Mouse (Mus musculus): ENCODE results near the gene Msantd2.

Msantd2 gene

DNA sequence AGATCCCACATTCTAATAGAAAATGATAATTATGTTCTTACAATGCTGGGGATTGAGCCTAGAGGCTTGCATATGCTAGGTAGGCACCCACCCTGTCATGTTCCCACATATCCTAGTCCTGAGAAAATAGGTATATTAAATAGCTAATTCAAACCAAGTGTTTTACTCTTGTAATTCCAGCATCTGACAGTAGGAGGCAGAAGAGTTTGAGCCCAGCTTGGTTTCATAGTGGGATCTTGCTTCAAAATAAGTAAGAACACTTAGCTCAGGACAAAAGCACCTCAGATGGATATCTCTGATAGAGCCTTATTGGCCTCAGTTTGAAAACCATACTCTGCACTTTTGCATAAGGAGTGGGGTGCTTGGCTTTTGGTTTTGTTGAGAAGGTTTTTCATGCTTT lies 15.2 kb downstream of the Msantd2 start:
- peak; percentile 58 for DNase-seq (ENCODE audit: low read depth, low spot score)

DNA sequence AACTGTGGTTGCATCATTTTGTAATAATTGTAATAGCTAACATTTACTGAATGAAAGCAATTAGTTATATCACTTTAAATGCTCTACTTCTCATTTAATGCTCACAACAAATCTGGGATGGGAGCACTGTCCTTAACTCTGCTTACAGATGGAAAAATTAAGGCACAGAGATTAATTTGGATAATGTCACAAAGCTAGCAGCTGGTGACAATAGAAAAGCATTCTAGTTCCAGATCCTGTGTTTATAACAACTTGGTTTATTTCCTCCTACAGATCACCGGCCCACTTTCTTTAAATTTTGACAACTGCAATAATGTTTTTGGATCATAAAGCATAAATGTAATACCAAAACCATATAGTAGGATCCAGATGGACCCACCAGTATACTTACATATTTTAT lies 16.9 kb downstream of the Msantd2 start:
- no peak for DNase-seq (ENCODE audit: low read depth, low spot score)

DNA sequence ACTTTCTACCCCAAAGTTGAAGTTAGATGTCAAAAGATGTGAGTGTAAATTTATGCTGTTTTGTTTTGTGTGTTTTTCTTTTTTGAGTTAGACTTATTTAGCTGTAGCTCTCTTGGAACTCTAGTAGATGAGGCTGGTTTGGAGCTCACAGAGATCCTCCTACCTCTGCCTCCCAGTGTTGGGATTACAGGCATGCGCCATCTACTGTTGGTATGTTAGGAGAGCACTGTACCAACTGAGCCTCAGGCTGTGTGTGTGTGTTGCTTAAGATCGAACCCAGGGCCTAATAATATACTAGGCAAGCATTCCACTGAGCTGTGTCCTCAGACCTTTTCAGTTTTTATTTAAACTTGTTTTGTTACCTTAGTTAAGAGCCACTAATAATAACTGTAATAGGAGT lies 23.0 kb downstream of the Msantd2 start:
- DNase-seq (ENCODE audit: low read depth, low spot score) = peak; percentile 62

DNA sequence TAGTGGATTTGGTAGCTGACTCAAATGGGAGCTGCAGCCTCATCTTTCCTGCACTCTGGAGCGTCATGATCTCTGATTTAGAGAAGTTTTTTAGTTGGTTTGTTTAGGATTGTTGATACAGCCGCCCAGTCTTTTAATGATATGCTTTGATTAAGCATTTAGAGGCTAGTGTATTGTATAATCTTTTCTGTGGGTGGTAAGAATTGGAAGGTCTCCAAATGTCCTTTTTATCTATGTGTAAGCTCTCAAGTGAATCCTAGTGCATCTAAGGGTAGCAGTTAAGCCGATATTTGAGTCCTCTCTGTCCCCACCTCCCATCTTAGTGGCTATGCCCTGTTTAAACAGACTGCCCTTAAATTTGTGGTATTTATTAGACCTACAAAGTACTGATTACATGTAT lies 25.3 kb downstream of the Msantd2 start:
- no peak for DNase-seq (ENCODE audit: low read depth, low spot score)

DNA sequence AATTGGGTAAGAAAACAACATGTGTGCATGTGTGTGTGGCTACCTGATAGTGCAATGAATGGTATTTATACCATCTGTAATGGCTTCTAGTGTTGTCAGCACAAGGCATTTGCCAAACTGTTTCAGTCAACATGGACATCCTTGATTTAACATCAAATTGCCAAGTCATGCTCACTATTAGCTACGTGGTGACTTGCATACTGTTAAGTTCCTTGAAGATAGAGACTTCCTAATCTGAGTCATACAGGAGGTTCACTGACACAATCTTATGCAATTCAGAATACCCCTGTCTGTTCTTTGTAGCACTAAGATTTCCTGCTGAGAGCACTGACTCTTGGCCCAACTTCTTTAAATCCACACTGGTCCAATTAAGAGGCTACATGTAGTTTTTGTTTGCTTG lies 28.3 kb downstream of the Msantd2 start:
- no peak for DNase-seq (ENCODE audit: low read depth, low spot score)

DNA sequence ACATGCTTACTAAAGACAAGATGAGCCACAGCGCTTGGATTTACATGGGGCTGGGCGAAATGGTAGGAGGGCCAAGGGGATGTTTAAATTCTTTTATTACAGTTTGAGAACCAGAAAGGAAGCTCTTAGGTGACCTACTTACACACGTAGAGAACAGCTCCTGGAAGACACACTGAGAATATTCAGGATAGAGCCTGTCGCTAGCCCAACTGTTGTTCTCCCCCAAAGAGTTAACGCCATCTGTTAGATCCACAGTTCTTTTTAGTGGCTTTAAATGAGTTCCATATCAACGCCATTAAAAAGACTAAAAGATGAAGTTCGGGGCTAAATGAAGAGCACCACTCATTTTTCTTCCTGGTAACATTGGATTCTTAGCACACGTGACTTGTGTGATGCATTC lies 29.9 kb downstream of the Msantd2 start:
- DNase-seq (ENCODE audit: low read depth, low spot score) = no peak

GRCm38 (mm10) chr9:37519995-37520394 lies 30.9 kb downstream of the Msantd2 start:
- DNase-seq (ENCODE audit: low read depth, low spot score) = no peak

DNA sequence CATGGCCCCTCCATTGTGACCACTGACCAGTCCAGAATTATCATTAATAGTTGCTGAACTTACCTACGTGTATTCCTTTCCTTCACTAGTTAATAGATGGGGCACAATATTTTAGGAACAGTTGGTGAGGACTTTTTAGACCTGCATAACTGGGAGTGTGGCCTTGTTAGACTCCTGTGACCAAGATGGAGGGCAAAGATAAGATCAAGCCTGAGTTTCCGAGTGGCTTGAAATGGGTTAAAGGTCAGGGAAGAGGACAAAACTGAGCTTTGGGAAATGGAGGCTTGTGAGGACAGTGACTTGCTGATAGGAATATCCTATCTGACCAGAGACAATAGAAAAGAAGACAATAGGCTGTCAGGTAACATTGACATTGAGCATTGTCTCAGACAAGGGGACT lies 36.3 kb downstream of the Msantd2 start:
- no peak for DNase-seq (ENCODE audit: low read depth, low spot score)

DNA sequence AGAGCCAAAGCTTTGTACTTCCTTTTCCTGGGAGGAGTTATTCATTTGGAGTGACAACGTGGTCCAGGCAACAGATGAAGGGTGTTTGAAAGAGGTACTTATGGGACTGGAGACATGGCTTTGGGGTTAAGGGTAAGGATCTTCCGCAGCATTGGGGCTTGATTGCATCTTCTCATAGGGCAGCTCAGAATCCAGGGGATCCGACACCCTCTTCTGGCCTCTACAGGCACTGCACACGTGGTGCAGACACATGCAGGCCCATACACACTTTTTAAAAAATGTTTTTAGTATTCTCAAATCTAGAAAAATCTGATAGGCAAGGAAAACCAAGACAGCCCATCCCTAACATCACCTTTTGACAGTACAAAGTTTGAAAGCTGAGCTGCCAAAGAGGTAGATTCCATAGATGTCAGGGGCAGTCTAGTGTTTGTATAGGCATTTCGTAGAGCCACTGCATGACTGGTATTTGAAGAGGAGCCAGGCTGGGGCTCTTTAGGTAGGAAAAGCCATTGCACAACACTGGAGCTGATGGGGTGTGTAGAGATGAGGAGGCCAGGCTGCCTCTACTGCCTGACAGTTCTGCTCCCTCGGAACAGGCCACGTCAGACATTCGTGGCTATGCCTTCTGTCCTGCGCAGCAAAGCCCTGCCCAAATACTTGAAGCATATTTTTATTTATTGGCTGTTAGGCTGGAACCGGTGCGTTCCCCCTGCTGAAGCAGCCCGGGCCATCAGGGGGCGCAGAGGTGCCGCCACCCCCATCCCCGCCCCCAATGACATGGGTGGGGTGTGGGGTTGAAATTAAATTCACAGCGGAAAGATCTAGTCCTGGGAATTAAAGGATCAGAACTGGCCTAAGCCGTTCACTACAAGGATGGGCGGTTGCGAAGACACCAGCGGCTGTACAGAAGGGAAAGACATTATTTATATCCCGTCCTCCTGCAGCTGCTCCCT lies 37.6 kb downstream of the Msantd2 start:
- DNase-seq (ENCODE audit: low read depth, low spot score) = peak; percentile 25

DNA sequence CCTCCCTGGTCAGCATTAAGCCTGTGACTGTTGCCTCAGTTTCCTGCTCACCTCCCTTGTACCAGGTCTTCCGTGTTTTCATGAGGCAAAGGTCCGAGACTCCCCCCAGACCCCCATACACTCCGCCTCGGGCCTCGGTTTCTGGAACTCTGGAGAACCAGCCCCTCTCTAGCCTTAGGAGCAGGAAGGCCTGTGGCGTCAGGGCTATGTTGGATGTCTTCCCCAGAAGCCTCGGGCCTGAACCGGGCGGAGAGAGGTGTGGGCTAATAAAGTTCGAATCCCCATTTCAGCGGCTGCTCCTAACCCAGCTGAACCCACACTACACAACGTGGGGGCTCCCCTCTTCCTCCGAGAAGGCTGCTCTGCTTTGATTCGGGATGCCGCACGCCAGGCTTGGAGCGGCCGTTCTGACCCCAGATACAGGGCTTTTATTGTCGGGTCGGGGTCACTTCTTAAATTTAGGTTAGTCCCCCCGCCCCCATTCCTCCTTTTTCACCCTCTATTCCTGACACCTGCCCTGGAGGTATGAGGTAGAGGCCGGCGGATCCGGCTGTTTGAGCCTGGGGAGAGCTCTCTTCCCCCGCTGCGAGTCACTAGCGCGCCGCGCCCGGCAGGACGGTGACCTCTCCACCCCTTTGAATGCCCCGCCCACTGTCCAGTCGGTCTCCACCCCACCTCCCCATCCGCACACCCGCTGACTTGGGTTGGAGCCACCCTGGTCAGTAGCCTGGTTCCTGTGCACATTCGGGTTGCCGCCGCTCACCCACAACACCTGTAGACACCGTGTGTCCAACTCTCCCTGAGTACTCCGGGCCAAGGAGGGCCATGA lies 38.5 kb downstream of the Msantd2 start, which contains the start of gene Esam:
Esam (plus strand) TSS at position 683 of the 829 bp plus-strand sequence.
- DNase-seq (ENCODE audit: low read depth, low spot score) = peak; percentile 24

GRCm38 (mm10) chr9:37528225-37528970 lies 39.3 kb downstream of the Msantd2 start:
- no peak for DNase-seq (ENCODE audit: low read depth, low spot score)

- DNase-seq (ENCODE audit: low read depth, low spot score) = peak; percentile 51
These were observed 41.1 kb downstream of the Msantd2 start for GRCm38 (mm10) chr9:37530031-37530887.

DNA sequence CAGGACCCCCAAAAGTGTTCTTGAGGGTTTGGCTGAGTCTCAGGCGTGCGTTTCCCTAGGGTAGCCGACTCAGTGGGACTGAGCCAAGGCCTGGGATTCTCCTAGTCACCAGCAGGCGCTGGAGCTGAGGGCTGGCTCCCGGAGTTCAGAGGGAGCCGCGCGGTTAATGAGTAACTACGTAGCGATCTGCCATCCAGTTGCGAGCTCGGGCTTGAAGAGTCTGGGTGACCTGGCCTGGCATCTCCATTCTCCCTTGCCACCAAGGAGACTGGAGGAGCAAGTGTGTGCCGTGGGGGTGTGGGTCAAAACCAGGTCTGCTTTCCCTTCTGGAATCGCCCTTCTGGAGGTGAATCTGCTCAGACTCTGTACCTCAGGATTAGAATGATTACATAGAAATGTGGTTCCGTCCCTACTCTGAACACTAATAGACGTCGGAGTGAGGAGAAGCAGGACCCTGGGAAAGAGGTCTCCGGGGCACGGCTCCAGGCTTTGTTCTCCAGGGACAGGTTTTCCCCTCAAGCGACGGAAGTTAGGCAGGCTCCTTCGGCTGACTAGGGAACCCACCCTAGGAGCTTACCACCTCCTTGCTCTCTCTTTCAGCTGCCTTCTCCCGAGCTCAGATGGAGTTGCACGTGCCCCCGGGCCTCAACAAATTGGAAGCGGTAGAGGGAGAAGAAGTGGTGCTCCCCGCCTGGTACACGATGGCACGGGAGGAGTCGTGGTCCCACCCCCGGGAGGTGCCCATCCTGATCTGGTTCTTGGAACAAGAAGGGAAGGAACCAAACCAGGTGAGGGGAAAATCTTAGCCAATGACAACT lies 42.0 kb downstream of the Msantd2 start:
- peak; percentile 61 for DNase-seq (ENCODE audit: low read depth, low spot score)

- no peak for DNase-seq (ENCODE audit: low read depth, low spot score)
These were observed 47.7 kb downstream of the Msantd2 start for GRCm38 (mm10) chr9:37536851-37537250.

- no peak for DNase-seq (ENCODE audit: low read depth, low spot score)
These were observed 48.6 kb downstream of the Msantd2 start for GRCm38 (mm10) chr9:37537658-37538250.

- peak; percentile 8 for DNase-seq (ENCODE audit: low read depth, low spot score)
These were observed 50.3 kb downstream of the Msantd2 start, which contains the start of gene Vsig2 for GRCm38 (mm10) chr9:37539170-37540025. Vsig2 (plus strand) TSS chr9:37539255.

- no peak for DNase-seq (ENCODE audit: low read depth, low spot score)
These were observed 51.1 kb downstream of the Msantd2 start for GRCm38 (mm10) chr9:37540226-37540625.

All from ES-CJ7 (cell line).